Mouse (Mus musculus): ENCODE data around the gene Klhdc7b. TPM values are rescaled to one million over a fixed set of nuclear protein-coding genes. Genes with fewer than 3 reads are reported as not detected.

Klhdc7b gene
- polyA plus RNA-seq (2021; fragmentation: Nextera tagmentation), result 0.22 and 0.72 TPM in 2 replicates
- long read RNA-seq, experiment 1, result 0 reads
- long read RNA-seq, experiment 2, result 0 reads

DNA sequence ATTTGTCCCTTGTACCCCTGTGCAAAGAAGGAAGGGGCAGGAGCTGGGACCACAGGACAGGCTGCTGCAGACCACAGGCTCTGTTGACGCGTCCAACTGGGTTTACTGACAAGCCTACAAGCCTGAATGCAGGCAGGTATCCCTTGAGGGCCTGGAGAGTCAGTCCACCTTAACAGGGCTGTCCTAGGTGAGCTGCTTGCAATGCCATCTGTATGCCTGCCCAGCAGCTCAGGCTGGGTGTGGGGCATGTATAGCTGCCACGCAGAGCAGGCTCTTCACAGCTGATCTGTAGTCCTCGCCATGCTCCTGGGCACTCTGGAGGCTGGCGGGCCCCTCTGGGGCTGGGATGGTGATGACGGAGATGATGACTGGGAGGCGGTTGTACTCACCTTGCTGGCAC, at the start of gene Klhdc7b:
Gene Klhdc7b (plus strand): TSS at position 301 of the 400 bp plus-strand sequence.

DNA sequence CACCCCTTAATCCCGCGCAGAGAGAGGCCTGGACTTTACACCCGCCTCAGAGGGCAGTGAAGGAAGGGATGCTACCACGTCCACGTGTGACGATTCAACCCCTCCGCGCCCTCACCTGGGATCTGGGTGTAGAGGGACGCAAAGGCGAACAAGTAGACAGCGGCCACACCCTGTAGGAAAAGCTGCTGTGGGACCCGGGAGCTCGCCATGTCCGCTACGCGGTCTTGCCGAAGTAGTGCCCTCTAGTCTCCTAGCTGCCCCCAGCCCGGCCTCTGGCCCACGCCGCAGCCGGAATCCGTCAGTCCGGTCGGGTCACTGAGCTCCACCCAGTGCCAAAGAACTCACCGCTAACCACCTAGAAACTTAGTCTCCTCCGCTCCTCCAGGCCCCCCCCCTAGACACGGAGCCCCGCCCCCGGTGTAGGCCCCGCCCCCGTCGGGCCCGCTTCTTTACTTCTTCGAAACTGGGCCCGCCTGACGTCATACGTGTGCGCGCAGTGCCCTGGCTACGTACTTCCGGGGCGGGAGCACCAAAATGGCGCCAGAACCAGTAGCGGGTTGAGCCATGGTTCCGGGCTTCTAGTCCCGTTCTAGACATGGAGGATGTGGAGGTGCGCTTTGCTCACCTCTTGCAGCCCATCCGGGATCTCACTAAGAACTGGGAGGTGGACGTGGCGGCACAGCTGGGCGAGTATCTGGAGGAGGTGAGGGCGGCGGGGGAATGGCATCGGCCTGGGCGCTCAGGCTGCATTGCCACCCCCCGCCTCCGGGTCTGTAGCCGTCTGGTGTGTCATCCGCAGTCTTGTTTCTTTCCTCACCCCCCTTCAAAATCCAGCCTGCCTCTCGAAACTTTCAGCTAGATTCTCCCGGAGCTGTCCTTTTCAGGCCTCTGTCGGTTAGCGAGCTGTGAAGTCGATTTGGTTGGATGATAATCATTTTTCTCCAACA, 29.2 kb upstream of the Klhdc7b start, which contains the start of the genes Lmf2 and Ncaph2:
Gene Lmf2 (minus strand): TSS at position 419 of the 947 bp plus-strand sequence.
Gene Ncaph2 (plus strand): TSS at position 479 of the 947 bp plus-strand sequence.

DNA sequence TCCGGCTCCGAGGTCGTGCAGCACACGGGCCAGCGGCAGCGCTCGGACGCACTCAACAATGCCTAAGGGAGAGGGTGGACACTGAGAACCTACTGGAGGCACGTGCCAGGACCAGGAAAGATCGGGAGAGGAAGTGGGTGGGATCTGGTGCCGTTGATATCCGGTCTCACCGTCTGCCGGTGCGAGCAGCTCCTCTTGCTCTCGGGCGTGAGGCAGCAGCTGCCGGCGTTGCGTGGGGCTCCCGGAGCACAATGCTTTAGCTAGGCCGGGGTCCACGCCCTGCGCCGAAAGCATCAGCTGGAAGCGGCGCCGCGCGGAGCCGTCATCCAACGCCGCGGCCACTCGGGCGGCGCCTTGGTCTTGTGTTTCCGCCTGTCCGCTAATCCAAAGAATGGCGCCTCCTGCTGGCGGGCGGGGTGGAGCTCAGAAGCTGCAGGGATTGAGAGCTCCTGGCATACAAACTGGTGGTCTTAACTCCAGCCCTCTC, 10.9 kb upstream of the Klhdc7b start, which contains the start of gene Sco2:
Gene Sco2 (minus strand): TSS at position 85 of the 487 bp plus-strand sequence.

DNA sequence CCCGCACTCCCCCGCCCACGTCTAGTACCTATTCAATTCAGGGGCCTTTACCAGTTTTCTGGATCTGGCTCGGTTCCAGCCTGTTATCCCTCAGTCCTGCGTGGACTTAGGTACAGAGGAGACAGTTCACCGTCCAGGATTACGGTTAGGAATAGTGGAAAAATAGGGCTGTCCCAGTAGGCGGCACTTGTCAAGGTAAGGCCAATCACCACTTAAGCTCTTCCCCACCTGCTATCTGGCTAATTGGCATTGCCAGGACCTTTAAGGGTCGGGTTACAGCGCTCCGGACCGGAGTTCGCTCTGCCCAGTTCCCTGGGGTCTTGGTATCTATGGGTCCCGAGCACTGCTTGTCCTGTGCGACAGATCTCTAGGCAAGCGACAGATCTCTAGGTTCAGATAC, 7.8 kb upstream of the Klhdc7b start, which contains the start of gene Tymp:
Gene Tymp (minus strand): TSS at position 83 of the 400 bp plus-strand sequence.

DNA sequence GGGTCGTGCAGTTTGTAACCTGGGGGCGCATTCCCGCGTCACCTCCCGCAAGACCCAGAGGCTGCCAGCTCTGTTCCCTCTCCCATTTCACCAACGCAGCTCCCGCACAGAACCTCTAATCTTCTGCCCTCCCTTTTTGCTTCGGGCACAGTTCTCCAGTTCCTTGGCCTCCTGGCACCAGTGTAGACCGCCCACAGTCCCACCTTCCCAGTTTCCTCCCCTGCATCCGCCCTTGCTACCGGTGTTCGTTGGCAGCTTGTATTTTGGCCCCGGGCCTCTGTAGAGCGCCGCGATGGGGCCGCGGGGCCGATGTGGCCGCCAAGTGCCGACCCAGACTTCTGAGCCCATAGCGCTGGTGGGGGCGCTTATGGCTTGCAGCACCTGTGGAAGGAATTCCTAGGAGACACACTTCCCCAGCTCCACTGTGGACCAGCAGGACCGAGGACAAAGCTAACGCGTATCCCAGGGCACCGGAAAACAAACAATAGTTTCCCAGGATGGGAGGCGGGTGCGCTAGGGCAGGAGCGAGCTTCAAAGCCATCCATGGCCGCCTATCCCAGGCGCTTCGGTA, 5.8 kb upstream of the Klhdc7b start, which contains the start of gene Odf3b:
Gene Odf3b (minus strand): TSS at position 452 of the 571 bp plus-strand sequence.

DNA sequence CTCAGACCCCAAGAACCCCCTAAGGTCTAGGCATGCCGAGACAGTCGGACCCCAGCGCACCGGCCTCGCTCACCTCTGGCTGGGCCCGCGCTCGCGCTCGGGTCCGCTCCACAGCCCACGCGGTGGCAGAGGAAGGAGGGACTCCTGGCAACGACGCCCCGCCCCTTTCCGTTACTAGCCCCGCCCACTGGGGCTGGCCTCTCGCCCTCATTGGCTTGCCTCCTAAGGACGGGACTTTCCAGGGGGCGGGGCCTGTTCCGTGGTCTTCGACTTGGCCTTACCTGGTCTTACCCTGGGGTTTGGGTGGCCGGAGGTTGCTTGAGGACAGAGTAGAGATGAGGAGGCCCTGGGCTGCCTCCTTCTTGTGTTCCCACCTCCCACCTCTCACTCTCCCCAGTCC, 25.4 kb downstream of the Klhdc7b start, which contains the start of gene Syce3:
Gene Syce3 (minus strand): TSS at position 386 of the 400 bp plus-strand sequence.

DNA sequence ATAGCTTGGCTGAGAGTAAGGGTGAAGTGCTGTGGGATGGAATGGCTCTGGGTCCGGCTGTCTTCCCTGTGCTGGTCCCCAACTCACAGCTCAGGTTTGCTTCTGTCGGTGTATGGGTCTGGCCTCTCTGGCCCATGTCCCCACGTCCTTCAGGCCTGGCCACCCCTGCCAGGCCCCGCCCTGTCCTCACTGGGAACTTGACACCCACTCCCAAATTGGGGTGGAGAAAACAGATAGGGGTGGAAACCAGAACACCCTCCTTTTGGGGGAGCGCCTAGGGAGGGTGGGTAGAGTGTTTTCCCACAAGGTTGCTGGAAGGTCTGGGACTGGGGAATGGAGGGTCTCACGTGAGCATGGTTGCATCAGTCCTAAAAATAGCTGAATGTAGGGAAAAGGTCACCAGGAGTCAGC, 41.0 kb downstream of the Klhdc7b start, which contains the start of gene Cpt1b:
Gene Cpt1b (minus strand): TSS at position 153 of the 411 bp plus-strand sequence.

DNA sequence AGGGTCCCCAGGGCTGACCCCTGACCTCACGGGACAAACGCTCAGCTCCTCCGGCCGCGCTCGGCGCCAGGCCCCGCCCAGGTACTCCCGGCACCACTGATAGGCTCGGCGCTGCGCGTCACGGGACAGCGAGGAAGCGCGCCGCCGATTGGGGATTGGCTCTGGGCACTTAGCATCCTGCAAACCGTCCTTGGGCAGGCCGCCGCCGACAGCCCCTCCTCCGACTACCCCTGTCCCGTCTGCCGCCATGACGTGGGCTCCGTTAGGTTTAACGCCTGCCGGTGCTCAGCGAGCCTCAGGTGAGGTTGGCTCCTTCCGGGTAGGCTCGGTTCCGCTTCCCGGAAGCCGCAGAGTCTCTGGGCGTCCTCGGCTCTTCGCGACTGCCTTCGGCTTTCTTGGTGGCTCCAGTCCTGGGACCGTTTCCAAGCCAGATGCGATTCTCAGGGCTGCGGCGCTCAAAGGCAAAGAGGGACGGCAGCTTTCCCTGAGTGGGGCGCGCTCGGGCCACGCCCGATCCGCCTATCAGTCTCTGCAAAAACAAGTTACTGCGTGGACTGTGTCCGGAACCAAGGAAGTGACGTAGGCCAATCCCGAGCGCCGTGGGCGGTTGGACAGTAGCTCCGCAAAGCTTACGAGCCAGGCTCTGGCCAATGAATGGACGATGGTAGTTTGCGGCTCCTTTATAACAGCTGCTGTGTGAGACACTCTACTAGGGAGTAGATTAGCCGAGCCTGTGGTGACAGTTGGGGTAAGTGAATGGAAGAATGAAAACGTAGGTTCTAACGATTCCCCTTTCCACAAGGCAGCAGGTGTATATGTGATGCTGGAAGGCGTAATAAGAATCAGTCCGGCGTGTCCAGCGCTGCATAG, 44.9 kb downstream of the Klhdc7b start, which contains the start of the genes C730034F03Rik, Gm44502 and Chkb:
Gene C730034F03Rik (plus strand): TSS at position 238 of the 870 bp plus-strand sequence.
Gene Gm44502 (minus strand): TSS at position 345 of the 870 bp plus-strand sequence.
Gene Chkb (minus strand): TSS at position 557 of the 870 bp plus-strand sequence.

Other genes starting within 250 kb of the Klhdc7b start
- 3.5 and 4.3 TPM in 2 replicates for gene Mapk12, start 244.2 kb upstream of the Klhdc7b start, polyA plus RNA-seq (2021; fragmentation: Nextera tagmentation)
- 25.6 and 28.0 TPM in 2 replicates for gene Mapk11, start 235.3 kb upstream of the Klhdc7b start, polyA plus RNA-seq (2021; fragmentation: Nextera tagmentation)
- 10.8 and 11.9 TPM in 2 replicates for gene Plxnb2, start 204.1 kb upstream of the Klhdc7b start, polyA plus RNA-seq (2021; fragmentation: Nextera tagmentation)
- 16.7 and 17.7 TPM in 2 replicates for gene Dennd6b, start 188.4 kb upstream of the Klhdc7b start, polyA plus RNA-seq (2021; fragmentation: Nextera tagmentation)
- gene Ppp6r2, start 173.4 kb upstream of the Klhdc7b start, polyA plus RNA-seq (2021; fragmentation: Nextera tagmentation), result 83.4 and 86.7 TPM in 2 replicates
- gene Sbf1, start 69.6 kb upstream of the Klhdc7b start, polyA plus RNA-seq (2021; fragmentation: Nextera tagmentation), result 46.3 and 74.4 TPM in 2 replicates
- 0.19 TPM in 1 of 2 replicates, not detected in the other for gene Adm2, start 62.2 kb upstream of the Klhdc7b start, polyA plus RNA-seq (2021; fragmentation: Nextera tagmentation)
- not detected in 2 replicates for gene Miox, start 50.5 kb upstream of the Klhdc7b start, polyA plus RNA-seq (2021; fragmentation: Nextera tagmentation)
- 6.5 and 9.7 TPM in 2 replicates for gene Lmf2, start 29.3 kb upstream of the Klhdc7b start, polyA plus RNA-seq (2021; fragmentation: Nextera tagmentation)
- gene Ncaph2, start 29.2 kb upstream of the Klhdc7b start, polyA plus RNA-seq (2021; fragmentation: Nextera tagmentation), result 57.5 and 85.9 TPM in 2 replicates
- 43.8 and 46.1 TPM in 2 replicates for gene Sco2, start 11.1 kb upstream of the Klhdc7b start, polyA plus RNA-seq (2021; fragmentation: Nextera tagmentation)
- gene Tymp, start 7.9 kb upstream of the Klhdc7b start, polyA plus RNA-seq (2021; fragmentation: Nextera tagmentation), result 4.8 and 6.2 TPM in 2 replicates
- gene Odf3b, start 5.6 kb upstream of the Klhdc7b start, polyA plus RNA-seq (2021; fragmentation: Nextera tagmentation), result 2.2 and 2.9 TPM in 2 replicates
- 0.33 and 0.74 TPM in 2 replicates for gene Syce3, start 25.6 kb downstream of the Klhdc7b start, polyA plus RNA-seq (2021; fragmentation: Nextera tagmentation)
- 0.24 and 0.31 TPM in 2 replicates for gene Cpt1b, start 40.9 kb downstream of the Klhdc7b start, polyA plus RNA-seq (2021; fragmentation: Nextera tagmentation)
- gene C730034F03Rik, start 44.7 kb downstream of the Klhdc7b start, polyA plus RNA-seq (2021; fragmentation: Nextera tagmentation), result 2.4 TPM in 2 replicates
- gene Gm44502, start 44.8 kb downstream of the Klhdc7b start, polyA plus RNA-seq (2021; fragmentation: Nextera tagmentation), result not detected in 2 replicates
- 30.1 and 30.6 TPM in 2 replicates for gene Chkb, start 45.0 kb downstream of the Klhdc7b start, polyA plus RNA-seq (2021; fragmentation: Nextera tagmentation)
- gene Mapk8ip2, start 69.0 kb downstream of the Klhdc7b start, polyA plus RNA-seq (2021; fragmentation: Nextera tagmentation), result 43.4 and 57.8 TPM in 2 replicates
- gene Arsa, start 92.5 kb downstream of the Klhdc7b start, polyA plus RNA-seq (2021; fragmentation: Nextera tagmentation), result 18.9 and 23.9 TPM in 2 replicates
- 3.5 and 12.0 TPM in 2 replicates for gene Shank3, start 114.7 kb downstream of the Klhdc7b start, polyA plus RNA-seq (2021; fragmentation: Nextera tagmentation)
- gene Acr, start 183.4 kb downstream of the Klhdc7b start, polyA plus RNA-seq (2021; fragmentation: Nextera tagmentation), result 0.14 TPM in 1 of 2 replicates, not detected in the other
- gene Rabl2, start 207.0 kb downstream of the Klhdc7b start, polyA plus RNA-seq (2021; fragmentation: Nextera tagmentation), result 21.0 and 23.7 TPM in 2 replicates